Mouse (Mus musculus) lung, embryonic 16.5 days (tissue): ENCODE results near the gene Fam222b. TPM values are rescaled to one million over a fixed set of nuclear protein-coding genes. Genes with fewer than 3 reads are reported as not detected.

ENCODE experiments used
- ATAC-seq: fragments of 200-750 bp; cut with Nextera tagmentation; 2 replicates; pipeline ENCODE4 v1.8.0; 2017; ENCODE audit warnings: low read depth, mild to moderate bottlenecking, moderate library complexity
- H3K27ac ChIP-seq: fragments of 300-500 bp; sonication (generic); 2 replicates; pipeline ENCODE4 v1.5.1; 2014; ENCODE audit warnings: mild to moderate bottlenecking, control low read depth, low read length
- H3K27me3 ChIP-seq: fragments of 300-500 bp; sonication (generic); 2 replicates; pipeline ENCODE4 v1.6.1; 2014; ENCODE audit warnings: low read depth, low read length, mixed read lengths; ENCODE audit not compliant: control insufficient read depth, insufficient read depth
- H3K36me3 ChIP-seq: fragments of 300-500 bp; sonication (generic); 2 replicates; pipeline ENCODE4 v1.6.1; 2014; ENCODE audit warnings: low read length; ENCODE audit not compliant: control insufficient read depth, insufficient read depth
- H3K4me1 ChIP-seq: fragments of 300-500 bp; sonication (generic); replicated peaks from 2 replicates; pipeline ENCODE4 v1.6.1; 2014; ENCODE audit warnings: low read length, mixed read lengths; ENCODE audit not compliant: control insufficient read depth, insufficient read depth
- H3K4me2 ChIP-seq: fragments of 300-500 bp; sonication (generic); 2 replicates; pipeline ENCODE4 v1.6.1; 2014; ENCODE audit warnings: low read depth, low read length, control low read depth
- H3K4me3 ChIP-seq: fragments of 300-500 bp; sonication (generic); 2 replicates; pipeline ENCODE4 v1.5.1; 2014; ENCODE audit warnings: mild to moderate bottlenecking, low read length, control low read depth
- H3K9ac ChIP-seq: fragments of 300-500 bp; sonication (generic); 2 replicates; pipeline ENCODE4 v1.6.1; 2014; ENCODE audit warnings: low read length, control low read depth
- H3K9me3 ChIP-seq: fragments of 300-500 bp; sonication (generic); 2 replicates; pipeline ENCODE4 v1.6.1; 2016; ENCODE audit warnings: low read length; ENCODE audit not compliant: control insufficient read depth
- WGBS: fragments of 180-500 bp; shearing (Covaris S2); extraction: QIAGEN DNeasy Blood & Tissue Kit; methylation state at CpG from one replicate; pipeline ENCODE4 v1.1.7; 2014; 5-methylcytosine and 5-hydroxymethylcytosine counted together
- polyA plus RNA-seq: library from polyadenylated mRNA; unstranded; fragments of >200 nt; fragmentation: Nextera tagmentation; extraction: Ambion mirVana; gene quantifications from 2 replicates; pipeline ENCODE4 v1.2.1, GENCODE M21; 2015

Fam222b gene
- polyA plus RNA-seq, 1 experiment from 2014 or later: 17.1 TPM

DNA sequence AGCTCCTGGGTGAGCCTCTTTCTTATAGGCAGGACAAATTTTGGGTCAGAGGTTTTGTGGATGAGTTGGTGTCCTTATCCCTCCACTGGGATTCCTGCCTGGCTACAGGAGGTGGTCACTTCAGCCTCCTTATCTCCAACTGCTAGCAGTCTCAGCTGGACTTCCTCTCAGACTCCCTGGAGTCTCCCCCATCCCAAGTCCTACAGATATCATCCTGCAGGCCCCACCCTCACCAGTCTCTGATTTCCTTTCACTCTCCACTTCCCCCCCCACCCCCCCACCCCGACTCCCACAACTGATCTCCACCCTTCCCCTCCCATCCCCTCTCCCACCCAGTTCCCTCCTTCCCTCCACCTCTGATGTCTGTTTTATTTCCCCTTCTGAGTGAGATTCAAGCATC lies 10.9 kb upstream of the Fam222b start:
- Histone ChIP-seq H3K4me3 (no peak overlapping the region), H3K9me3 (no peaks in the 10 kb centered on the region), H3K4me1 (peaks cover 13% of the 10 kb centered on the region), H3K36me3 (no peaks in the 10 kb centered on the region), H3K27ac (no peak overlapping the region), H3K27me3 (no peaks in the 10 kb centered on the region), H3K4me2 (no peak overlapping the region), H3K9ac (no peak overlapping the region)
- no peak for ATAC-seq
- 36% methylated on average over 1 of the region's 1 CpGs for WGBS

- Histone ChIP-seq H3K9me3 (no peaks in the 10 kb centered on the region), H3K4me3 (no peak overlapping the region), H3K27me3 (no peaks in the 10 kb centered on the region), H3K4me1 (no peaks in the 10 kb centered on the region), H3K4me2 (no peak overlapping the region), H3K36me3 (no peaks in the 10 kb centered on the region), H3K9ac (no peak overlapping the region), H3K27ac (no peak overlapping the region)
- ATAC-seq: no peak
- 64% methylated on average over 4 of the region's 4 CpGs for WGBS
Observed at GRCm38 (mm10) chr11:78086925-78087479, 7.5 kb upstream of the Fam222b start.

- no peaks in the 10 kb centered on the region for H3K27me3 ChIP-seq
- H3K27ac ChIP-seq: no peak overlapping the region
- ATAC-seq: no peak
- no peaks in the 10 kb centered on the region for H3K36me3 ChIP-seq
- H3K4me3 ChIP-seq: no peak overlapping the region
- WGBS: 66% methylated on average over 5 of the region's 5 CpGs
- H3K9ac ChIP-seq: no peak overlapping the region
- no peaks in the 10 kb centered on the region for H3K9me3 ChIP-seq
- H3K4me2 ChIP-seq: no peak overlapping the region
- H3K4me1 ChIP-seq: no peaks in the 10 kb centered on the region
Observed at GRCm38 (mm10) chr11:78087756-78088281, 6.6 kb upstream of the Fam222b start.

DNA sequence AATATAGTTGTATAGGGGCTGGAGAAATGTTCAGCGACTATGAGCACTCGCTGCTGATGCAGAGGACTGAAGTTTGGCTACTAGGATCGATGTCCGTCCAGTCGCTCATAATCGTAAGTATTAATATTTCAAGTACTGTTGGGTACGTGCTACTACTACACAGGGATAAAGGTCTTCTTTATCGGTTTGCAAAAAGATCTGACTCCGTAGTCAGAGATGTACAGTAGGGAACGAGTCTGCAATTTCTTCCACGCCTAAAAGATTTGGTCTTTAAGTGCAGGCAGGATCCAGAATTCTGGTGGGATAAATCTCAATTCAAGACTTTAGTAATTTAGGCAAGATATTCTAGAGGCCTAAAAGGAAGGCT lies 340 bp upstream of the Fam222b start:
- Histone ChIP-seq H3K36me3 (no peaks in the 10 kb centered on the region), H3K4me3 (peak overlapping the region; percentile 85), H3K27ac (peak overlapping the region; percentile 62), H3K27me3 (no peaks in the 10 kb centered on the region), H3K4me1 (peaks cover 14% of the 10 kb centered on the region), H3K9me3 (no peaks in the 10 kb centered on the region), H3K4me2 (peak overlapping the region; percentile 84), H3K9ac (peak overlapping the region; percentile 86)
- WGBS: 40% methylated on average over 11 of the region's 11 CpGs
- ATAC-seq: peak; percentile 8; the same call in 1 of the 2 replicates

DNA sequence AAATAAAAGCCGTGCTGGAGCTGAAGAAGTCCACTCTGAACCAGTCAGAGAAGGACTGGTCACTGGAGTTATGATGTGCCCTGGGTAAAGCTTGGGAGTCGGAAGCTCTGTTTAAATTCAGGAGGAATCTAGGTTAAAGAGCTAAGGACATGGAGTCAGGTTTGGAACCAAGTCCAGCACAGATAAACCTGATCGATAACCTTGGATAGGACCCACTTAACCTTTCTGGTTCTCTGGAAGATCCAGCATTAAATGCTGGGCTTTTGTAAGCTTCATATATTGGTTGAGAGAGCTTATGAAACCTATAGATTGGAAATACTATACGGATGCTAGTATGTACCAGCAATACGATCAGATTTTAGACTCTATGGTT lies 670 bp downstream of the Fam222b start:
- no peaks in the 10 kb centered on the region for H3K36me3 ChIP-seq
- peaks cover 14% of the 10 kb centered on the region for H3K4me1 ChIP-seq
- H3K4me3 ChIP-seq: peak overlapping the region; percentile 85
- H3K27me3 ChIP-seq: no peaks in the 10 kb centered on the region
- H3K9ac ChIP-seq: peak overlapping the region; percentile 86
- peak overlapping the region; percentile 62 for H3K27ac ChIP-seq
- peak overlapping the region; percentile 84 for H3K4me2 ChIP-seq
- ATAC-seq: no peak
- WGBS: 16% methylated on average over 5 of the region's 5 CpGs
- no peaks in the 10 kb centered on the region for H3K9me3 ChIP-seq

DNA sequence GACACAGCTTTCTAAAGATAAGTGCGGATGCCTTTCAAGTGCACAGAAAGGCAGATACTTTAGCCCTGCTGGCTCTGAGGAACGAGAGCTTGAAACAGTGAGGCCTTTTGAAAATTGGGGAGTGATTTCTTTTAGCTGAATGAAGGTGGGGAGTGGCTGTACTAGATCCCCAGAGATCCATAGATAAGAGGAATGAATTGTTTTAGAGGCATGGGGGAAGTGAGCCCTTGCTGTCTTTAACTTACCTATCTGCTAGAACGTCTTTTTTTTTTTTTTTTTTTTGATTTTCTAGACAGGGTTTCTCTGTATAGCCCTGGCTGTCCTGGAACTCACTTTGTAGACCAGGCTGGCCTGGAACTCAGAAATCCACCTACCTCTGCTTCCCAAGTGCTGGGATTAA lies 2.6 kb downstream of the Fam222b start:
- H3K4me2 ChIP-seq: peak overlapping the region; percentile 42

GRCm38 (mm10) chr11:78100746-78101145 lies 6.3 kb downstream of the Fam222b start:
- Histone ChIP-seq H3K9me3 (no peaks in the 10 kb centered on the region), H3K9ac (no peak overlapping the region), H3K36me3 (0 out of 2 replicates have a peak, but pooled peaks cover 2% of the 10 kb centered on the region), H3K27me3 (no peaks in the 10 kb centered on the region), H3K4me3 (no peak overlapping the region), H3K27ac (no peak overlapping the region), H3K4me2 (no peak overlapping the region), H3K4me1 (peaks cover 13% of the 10 kb centered on the region)
- WGBS: 63% methylated on average over 11 of the region's 11 CpGs
- ATAC-seq: no peak

More for the DNA sequence above, 2.6 kb downstream of the Fam222b start:
- H3K9me3 ChIP-seq: no peaks in the 10 kb centered on the region
- H3K9ac ChIP-seq: peak overlapping the region; percentile 47; the same call in 1 of the 2 replicates
- H3K4me3 ChIP-seq: peak overlapping the region; percentile 8; the same call in 1 of the 2 replicates
- WGBS: 30% methylated on average over 3 of the region's 3 CpGs
- H3K4me1 ChIP-seq: peaks cover 17% of the 10 kb centered on the region
- 0 out of 2 replicates have a peak, but pooled peaks cover 1% of the 10 kb centered on the region for H3K36me3 ChIP-seq
- H3K27ac ChIP-seq: peak overlapping the region; percentile 23; the same call in 1 of the 2 replicates
- no peaks in the 10 kb centered on the region for H3K27me3 ChIP-seq
- ATAC-seq: no peak

- Histone ChIP-seq H3K9ac (no peak overlapping the region), H3K27me3 (no peaks in the 10 kb centered on the region), H3K4me2 (no peak overlapping the region), H3K36me3 (peaks cover 2% of the 10 kb centered on the region; the same call in 1 of the 2 replicates), H3K9me3 (no peaks in the 10 kb centered on the region), H3K4me1 (peaks cover 3% of the 10 kb centered on the region), H3K4me3 (no peak overlapping the region), H3K27ac (no peak overlapping the region)
- WGBS: 71% methylated on average over 5 of the region's 5 CpGs
- no peak for ATAC-seq
Observed at GRCm38 (mm10) chr11:78102142-78102541, 7.7 kb downstream of the Fam222b start.

GRCm38 (mm10) chr11:78102958-78103747 lies 8.7 kb downstream of the Fam222b start:
- no peak overlapping the region for H3K4me3 ChIP-seq
- ATAC-seq: no peak
- H3K4me2 ChIP-seq: no peak overlapping the region
- WGBS: 56% methylated on average over 5 of the region's 5 CpGs
- H3K36me3 ChIP-seq: peaks cover 5% of the 10 kb centered on the region; the same call in 1 of the 2 replicates
- no peak overlapping the region for H3K27ac ChIP-seq
- H3K9me3 ChIP-seq: no peaks in the 10 kb centered on the region
- no peaks in the 10 kb centered on the region for H3K27me3 ChIP-seq
- H3K9ac ChIP-seq: no peak overlapping the region
- H3K4me1 ChIP-seq: peaks cover 3% of the 10 kb centered on the region; the same call in 1 of the 2 replicates
